In the genomic region with DNA sequence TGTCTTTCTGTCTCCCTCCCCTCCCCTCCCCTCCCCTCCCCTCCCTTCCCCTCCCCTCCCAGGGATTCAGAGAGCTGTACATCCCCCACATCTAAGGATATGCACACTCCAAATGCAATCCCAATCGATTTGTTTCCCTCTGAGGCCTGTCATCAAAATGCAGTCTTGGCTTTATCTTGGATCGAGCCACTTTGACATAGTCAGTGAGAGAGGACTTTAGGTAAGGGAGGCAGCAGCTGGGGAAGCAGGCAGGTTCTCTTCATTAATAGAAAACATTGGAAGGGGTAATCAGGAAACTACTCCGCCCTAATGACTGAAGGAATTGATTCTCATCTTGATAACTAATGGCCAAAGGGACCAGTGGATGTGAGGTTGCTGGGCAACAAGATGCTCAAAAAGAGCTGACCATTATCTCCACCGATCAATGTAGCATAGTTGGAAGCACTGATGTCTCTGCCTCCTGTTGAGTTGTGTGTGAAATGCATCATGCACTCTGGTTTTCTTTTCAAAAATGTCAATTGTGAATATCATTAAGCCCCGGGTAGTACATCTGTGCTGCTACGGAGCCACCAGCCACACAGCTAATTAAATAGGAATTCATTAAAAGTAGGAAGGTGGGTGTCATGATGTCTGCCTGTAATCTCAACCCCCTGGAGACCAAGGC, we compare ENCODE assay signal across 18 mouse cellular contexts. TPM values are rescaled to one million over a fixed set of nuclear protein-coding genes. Genes with fewer than 3 reads are reported as not detected.
DNase-seq lines count a peak whose midpoint lies in the region; ATAC-seq and TF ChIP-seq lines count a peak whose summit lies in the region.
"Had no signal": no experiment of that assay in that cellular context is flagged by ENCODE, and none has a peak within 500 bp of the region (broad histone marks: within the 10 kb centered on the region; RNA-seq: fewer than 3 reads in every experiment).

No protein-coding gene starts in this region.

- WGBS in forebrain, embryonic 10.5 days: 85% methylated on average over 6 of the region's 6 CpGs
- WGBS in forebrain, embryonic 15.5 days: 34% methylated on average over 6 of the region's 6 CpGs
- WGBS in hindbrain, embryonic 15.5 days: 35% methylated on average over 6 of the region's 6 CpGs
- 44% methylated on average over 6 of the region's 6 CpGs for WGBS in midbrain, embryonic 15.5 days
- 84% methylated on average over 6 of the region's 6 CpGs for WGBS in stomach, postnatal 0 days

- ATAC-seq in forebrain, embryonic 15.5 days (replicated peaks): peak; percentile 9; the same call in 1 of the 2 replicates
- 0 out of 2 replicates have a peak, but pooled peaks have one; percentile 2 for ATAC-seq in hindbrain, embryonic 15.5 days (ENCODE audit: low FRiP score, low read depth)
- ATAC-seq in midbrain, embryonic 15.5 days (replicated peaks): peak; percentile 74
- ATAC-seq in stomach, postnatal 0 days (ENCODE audit: low FRiP score, low TSS enrichment): no peak

- H3K4me1 ChIP-seq in forebrain, embryonic 10.5 days: peaks cover 34% of the 10 kb centered on the region
- H3K4me1 ChIP-seq in forebrain, embryonic 15.5 days: peaks cover 63% of the 10 kb centered on the region
- peaks cover 28% of the 10 kb centered on the region for H3K4me1 ChIP-seq in hindbrain, embryonic 15.5 days (replicated peaks)
- H3K4me1 ChIP-seq in midbrain, embryonic 15.5 days: peaks cover 16% of the 10 kb centered on the region
- H3K4me1 ChIP-seq in stomach, postnatal 0 days (replicated peaks; ENCODE audit: control insufficient read depth, insufficient read depth): no peaks in the 10 kb centered on the region

- TF ChIP-seq CTCF in stomach, postnatal 0 days (IDR thresholded peaks at IDR 0.05; ENCODE audit: low read depth): no peak

- H3K27me3 ChIP-seq in forebrain, embryonic 10.5 days (ENCODE audit: poor library complexity, severe bottlenecking): no peaks in the 10 kb centered on the region
- no peaks in the 10 kb centered on the region for H3K27me3 ChIP-seq in forebrain, embryonic 15.5 days
- no peaks in the 10 kb centered on the region for H3K27me3 ChIP-seq in hindbrain, embryonic 15.5 days
- no peaks in the 10 kb centered on the region for H3K27me3 ChIP-seq in midbrain, embryonic 15.5 days (replicated peaks)
- no peaks in the 10 kb centered on the region for H3K27me3 ChIP-seq in stomach, postnatal 0 days (ENCODE audit: control insufficient read depth, insufficient read depth, low read length)
- H3K27me3 ChIP-seq: embryonic facial prominence, embryonic 12.5 days had no signal

- H3K36me3 ChIP-seq in forebrain, embryonic 10.5 days (replicated peaks): no peaks in the 10 kb centered on the region
- no peaks in the 10 kb centered on the region for H3K36me3 ChIP-seq in forebrain, embryonic 15.5 days
- no peaks in the 10 kb centered on the region for H3K36me3 ChIP-seq in hindbrain, embryonic 15.5 days
- no peaks in the 10 kb centered on the region for H3K36me3 ChIP-seq in midbrain, embryonic 15.5 days (replicated peaks)
- H3K36me3 ChIP-seq in stomach, postnatal 0 days (ENCODE audit: control insufficient read depth, insufficient read depth, low read length): no peaks in the 10 kb centered on the region
- H3K36me3 ChIP-seq: embryonic facial prominence, embryonic 12.5 days had no signal

- H3K9ac ChIP-seq in forebrain, embryonic 15.5 days (replicated peaks): no peak overlapping the region
- no peak overlapping the region for H3K9ac ChIP-seq in hindbrain, embryonic 15.5 days
- H3K9ac ChIP-seq in midbrain, embryonic 15.5 days: no peak overlapping the region
- H3K9ac ChIP-seq in stomach, postnatal 0 days (ENCODE audit: low read length): no peak overlapping the region
- H3K9ac ChIP-seq: embryonic facial prominence, embryonic 12.5 days had no signal

- no peak overlapping the region for H3K4me3 ChIP-seq in forebrain, embryonic 10.5 days
- no peak overlapping the region for H3K4me3 ChIP-seq in forebrain, embryonic 15.5 days
- no peak overlapping the region for H3K4me3 ChIP-seq in hindbrain, embryonic 15.5 days
- H3K4me3 ChIP-seq in midbrain, embryonic 15.5 days: no peak overlapping the region
- no peak overlapping the region for H3K4me3 ChIP-seq in stomach, postnatal 0 days (ENCODE audit: low read depth, low read length)
- H3K4me3 ChIP-seq: embryonic facial prominence, embryonic 12.5 days had no signal

- H3K4me2 ChIP-seq in forebrain, embryonic 15.5 days (replicated peaks): no peak overlapping the region
- no peak overlapping the region for H3K4me2 ChIP-seq in hindbrain, embryonic 15.5 days
- no peak overlapping the region for H3K4me2 ChIP-seq in midbrain, embryonic 15.5 days
- no peak overlapping the region for H3K4me2 ChIP-seq in stomach, postnatal 0 days (replicated peaks; ENCODE audit: low read depth)
- H3K4me2 ChIP-seq: embryonic facial prominence, embryonic 12.5 days; heart, embryonic 11.5 days had no signal

- H3K27ac ChIP-seq in forebrain, embryonic 10.5 days: peak overlapping the region; percentile 92
- H3K27ac ChIP-seq in forebrain, embryonic 15.5 days (replicated peaks): peak overlapping the region; percentile 88
- H3K27ac ChIP-seq in hindbrain, embryonic 15.5 days (replicated peaks): peak overlapping the region; percentile 61
- peak overlapping the region; percentile 70 for H3K27ac ChIP-seq in midbrain, embryonic 15.5 days
- H3K27ac ChIP-seq in stomach, postnatal 0 days (replicated peaks): no peak overlapping the region
- H3K27ac ChIP-seq: embryonic facial prominence, embryonic 12.5 days; kidney, postnatal 0 days had no signal

- H3K9me3 ChIP-seq in forebrain, embryonic 10.5 days: no peaks in the 10 kb centered on the region
- H3K9me3 ChIP-seq in forebrain, embryonic 15.5 days: no peaks in the 10 kb centered on the region
- no peaks in the 10 kb centered on the region for H3K9me3 ChIP-seq in hindbrain, embryonic 15.5 days
- no peaks in the 10 kb centered on the region for H3K9me3 ChIP-seq in midbrain, embryonic 15.5 days
- H3K9me3 ChIP-seq in stomach, postnatal 0 days (ENCODE audit: control insufficient read depth, low read length): no peaks in the 10 kb centered on the region
- H3K9me3 ChIP-seq: embryonic facial prominence, embryonic 12.5 days had no signal

- no peak for DNase-seq in forebrain, embryonic 10.5 days (ENCODE audit: extremely low spot score, low spot score)
- no peak for DNase-seq in Muller cell, postnatal 12 days (ENCODE audit: inconsistent ontology term)
- no peak for DNase-seq in thymus, postnatal 4 days
- no peak for DNase-seq in stomach, postnatal 0 days (ENCODE audit: low spot score)
- DNase-seq: adrenal gland, postnatal 14 days; B cell, adult 2 months; cerebellum, adult 9-10 months; gastrocnemius, postnatal 36 days; kidney, adult 11 months; liver; lung, adult 18-20 months; right cerebral cortex, postnatal 4 days had no signal

- no peak for TF ChIP-seq EP300 in stomach, postnatal 0 days (optimal IDR thresholded peaks at IDR 0.05)

RNA-seq across cellular contexts. Expression of a gene that starts 17.5 kb away (rescaled TPM):
- 1.6 and 2.0 TPM in 2 replicates for polyA plus RNA-seq in forebrain, embryonic 10.5 days (2016; fragmentation: Nextera tagmentation; extraction: Ambion mirVana)
- polyA plus RNA-seq in forebrain, embryonic 15.5 days (2015; fragmentation: Nextera tagmentation; extraction: Ambion mirVana): 76.8 and 79.9 TPM in 2 replicates
- polyA plus RNA-seq in hindbrain, embryonic 15.5 days (2015; fragmentation: Nextera tagmentation; extraction: Ambion mirVana): 63.2 and 63.8 TPM in 2 replicates
- 40.9 and 47.5 TPM in 2 replicates for polyA plus RNA-seq in midbrain, embryonic 15.5 days (2015; fragmentation: Nextera tagmentation; extraction: Ambion mirVana)
- polyA plus RNA-seq in stomach, postnatal 0 days (2015; fragmentation: Nextera tagmentation; extraction: Ambion mirVana): 1.2 and 1.3 TPM in 2 replicates

RNA-seq across cellular contexts. Expression of a gene that starts 36.4 kb away (rescaled TPM):
- polyA plus RNA-seq in forebrain, embryonic 10.5 days (2016; fragmentation: Nextera tagmentation; extraction: Ambion mirVana): 58.2 and 58.6 TPM in 2 replicates
- 48.8 and 51.0 TPM in 2 replicates for polyA plus RNA-seq in forebrain, embryonic 15.5 days (2015; fragmentation: Nextera tagmentation; extraction: Ambion mirVana)
- polyA plus RNA-seq in hindbrain, embryonic 15.5 days (2015; fragmentation: Nextera tagmentation; extraction: Ambion mirVana): 44.6 and 45.7 TPM in 2 replicates
- 46.7 and 49.7 TPM in 2 replicates for polyA plus RNA-seq in midbrain, embryonic 15.5 days (2015; fragmentation: Nextera tagmentation; extraction: Ambion mirVana)
- polyA plus RNA-seq in stomach, postnatal 0 days (2015; fragmentation: Nextera tagmentation; extraction: Ambion mirVana): 33.4 and 33.6 TPM in 2 replicates

RNA-seq across cellular contexts. Expression of a gene that starts 40.2 kb away (rescaled TPM):
- 2.2 and 2.8 TPM in 2 replicates for polyA plus RNA-seq in forebrain, embryonic 10.5 days (2016; fragmentation: Nextera tagmentation; extraction: Ambion mirVana)
- 11.0 and 14.4 TPM in 2 replicates for polyA plus RNA-seq in forebrain, embryonic 15.5 days (2015; fragmentation: Nextera tagmentation; extraction: Ambion mirVana)
- polyA plus RNA-seq in hindbrain, embryonic 15.5 days (2015; fragmentation: Nextera tagmentation; extraction: Ambion mirVana): 21.8 and 23.2 TPM in 2 replicates
- 24.8 and 27.6 TPM in 2 replicates for polyA plus RNA-seq in midbrain, embryonic 15.5 days (2015; fragmentation: Nextera tagmentation; extraction: Ambion mirVana)
- 0.36 and 0.44 TPM in 2 replicates for polyA plus RNA-seq in stomach, postnatal 0 days (2015; fragmentation: Nextera tagmentation; extraction: Ambion mirVana)

Comparison
In these comparisons a context has a peak if more than half of its experiments do, and no peak if none do; other contexts are left out.
1. RNA of a gene that starts 17.5 kb away (polyA plus RNA-seq): 76.8 to 79.9 TPM in forebrain, embryonic 15.5 days, 63.2 to 63.8 TPM in hindbrain, embryonic 15.5 days and 40.9 to 47.5 TPM in midbrain, embryonic 15.5 days; 1.6 to 2.0 TPM in forebrain, embryonic 10.5 days and 1.2 to 1.3 TPM in stomach, postnatal 0 days; every median in the first group is over 10 times any median in the second.